12 mouse cellular contexts compared by ENCODE assay signal in the genomic region with DNA sequence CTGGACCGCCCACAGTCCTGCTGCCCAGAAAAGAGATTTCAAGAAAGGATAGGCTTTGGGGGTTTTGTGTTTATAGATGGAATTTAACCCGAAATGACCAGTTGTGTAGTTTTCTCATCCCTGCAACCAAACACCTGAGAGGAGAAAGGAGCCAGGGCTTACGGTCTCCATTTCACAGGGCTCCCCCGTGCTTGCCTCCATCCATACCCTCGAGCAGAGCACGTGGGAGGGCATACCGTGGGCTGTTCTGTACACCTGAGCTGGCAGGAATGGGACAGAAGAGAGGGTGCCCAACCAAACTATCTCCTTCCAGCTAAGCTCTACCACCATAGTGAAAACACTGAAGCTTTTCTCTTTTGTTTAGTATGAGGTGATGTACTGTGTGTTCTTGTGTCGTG. TPM values are rescaled to one million over a fixed set of nuclear protein-coding genes. Genes with fewer than 3 reads are reported as not detected.
"Had no signal": no experiment of that assay in that cellular context is flagged by ENCODE, and none has a peak within 500 bp of the region (broad histone marks: within the 10 kb centered on the region; RNA-seq: fewer than 3 reads in every experiment).

No protein-coding gene starts in this region.

- DNase-seq: kidney, adult 11 months; kidney, postnatal 10 days; layer of hippocampus, postnatal 36 days; liver, embryonic 13.5 days; right cerebral cortex, adult 18-20 months; right cerebral cortex, postnatal 25 days; thymus, adult 2 months; thymus, postnatal 25 days had no signal

- H3K27me3 ChIP-seq: limb, embryonic 15.5 days; liver, embryonic 13.5 days; midbrain, embryonic 12.5 days had no signal

- H3K4me3 ChIP-seq: limb, embryonic 15.5 days; liver, embryonic 13.5 days; midbrain, embryonic 12.5 days had no signal

- H3K4me2 ChIP-seq: limb, embryonic 15.5 days; liver, embryonic 13.5 days; midbrain, embryonic 12.5 days had no signal

- H3K9me3 ChIP-seq: limb, embryonic 15.5 days; liver, embryonic 13.5 days; midbrain, embryonic 12.5 days had no signal

- H3K27ac ChIP-seq: limb, embryonic 15.5 days; liver, embryonic 13.5 days; midbrain, embryonic 12.5 days had no signal

- H3K9ac ChIP-seq: limb, embryonic 15.5 days; liver, embryonic 13.5 days; midbrain, embryonic 12.5 days had no signal

RNA-seq across cellular contexts. Expression of a gene that starts 15.6 kb away (rescaled TPM):
- polyA plus RNA-seq: testis, adult 2 months had no signal

RNA-seq across cellular contexts. Expression of a gene that starts 58.8 kb away (rescaled TPM):
- total RNA-seq: megakaryocyte-erythroid progenitor cell, adult 5-6 weeks had no signal
